Mouse (Mus musculus) embryonic facial prominence, embryonic 15.5 days (tissue): ENCODE measurements around the gene Gas8. TPM values are rescaled to one million over a fixed set of nuclear protein-coding genes. Genes with fewer than 3 reads are reported as not detected.

Experiments
- polyA plus RNA-seq: library from polyadenylated mRNA; unstranded; fragments of >200 nt; fragmentation: Nextera tagmentation; extraction: Ambion mirVana; gene quantifications from 2 replicates; pipeline ENCODE4 v1.2.1, GENCODE M21; 2015

The Gas8 gene
- polyA plus RNA-seq, 1 experiment from 2014 or later = 36.7 TPM

Other genes starting within 250 kb of the Gas8 start
- 21.0 and 25.4 TPM in 2 replicates for gene Fanca, start 200.3 kb upstream of the Gas8 start, polyA plus RNA-seq
- gene Spire2, start 186.1 kb upstream of the Gas8 start, polyA plus RNA-seq = 2.5 and 3.4 TPM in 2 replicates
- gene Tcf25, start 145.1 kb upstream of the Gas8 start, polyA plus RNA-seq = 174 and 176 TPM in 2 replicates
- 0.38 and 0.47 TPM in 2 replicates for gene Mc1r, start 111.7 kb upstream of the Gas8 start, polyA plus RNA-seq
- gene Tubb3, start 107.4 kb upstream of the Gas8 start, polyA plus RNA-seq = 43.1 and 48.1 TPM in 2 replicates
- 40.4 and 40.5 TPM in 2 replicates for gene Def8, start 95.3 kb upstream of the Gas8 start, polyA plus RNA-seq
- gene Afg3l1, start 40.9 kb upstream of the Gas8 start, polyA plus RNA-seq = 50.5 and 55.8 TPM in 2 replicates
- 10.0 and 11.2 TPM in 2 replicates for gene Dbndd1, start 3.4 kb upstream of the Gas8 start, polyA plus RNA-seq
- 9.0 and 10.3 TPM in 2 replicates for gene Rhou, start 135.1 kb downstream of the Gas8 start, polyA plus RNA-seq